Mouse (Mus musculus): ENCODE measurements around the gene Rassf3.

DNA sequence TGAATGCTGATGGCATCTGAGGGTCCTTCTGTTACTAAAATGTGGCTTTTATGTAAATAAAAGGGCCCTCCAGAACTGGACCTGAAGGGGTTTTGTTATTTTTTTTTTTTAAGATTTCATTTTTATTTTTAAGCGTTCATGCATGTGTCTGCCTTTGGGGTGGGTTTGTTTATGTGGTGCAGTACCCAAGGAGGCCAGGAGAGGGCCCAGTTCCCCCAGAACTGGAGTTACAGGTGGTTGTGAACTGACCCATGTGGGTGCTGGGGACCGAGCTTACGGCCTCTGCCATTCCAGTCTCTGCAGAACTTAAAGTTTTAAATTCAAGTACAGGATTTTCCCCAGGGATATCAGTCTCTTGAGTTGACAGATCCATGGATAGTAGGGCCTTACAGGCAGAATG, 96.8 kb downstream of the Rassf3 start:
- TF ChIP-seq EP300 (IDR thresholded peaks at IDR 0.05; ENCODE audit: low read length) (no peak), CTCF (conservative IDR thresholded peaks at IDR 0.05 in 1 of 2, IDR thresholded peaks at IDR 0.05 in 1 of 2; ENCODE audit: low read depth in 2 of 2, low read length in 2 of 2) (peak in 1 of 2 experiments; percentile 19; a peak in 2 of 4 replicates), HCFC1 (IDR thresholded peaks at IDR 0.05; ENCODE audit: low read depth, low read length) (no peak)

Data from CH12.LX (cell line).